Mouse (Mus musculus): Measurements from ENCODE around the gene Negr1.

Negr1 gene

GRCm38 (mm10) chr3:157297216-157297615 is 735.6 kb downstream of the Negr1 start:
- no peak for TF ChIP-seq GATA4 (IDR thresholded peaks at IDR 0.05; ENCODE audit: insufficient replicate concordance, low read length)

GRCm38 (mm10) chr3:157303430-157304116 is 742.0 kb downstream of the Negr1 start:
- TF ChIP-seq GATA4 (IDR thresholded peaks at IDR 0.05; ENCODE audit: insufficient replicate concordance, low read length), result no peak

- no peak for TF ChIP-seq GATA4 (IDR thresholded peaks at IDR 0.05; ENCODE audit: insufficient replicate concordance, low read length)
Observed at GRCm38 (mm10) chr3:157321081-157321573, 759.5 kb downstream of the Negr1 start.

GRCm38 (mm10) chr3:157321834-157322233 is 760.2 kb downstream of the Negr1 start:
- TF ChIP-seq GATA4 (IDR thresholded peaks at IDR 0.05; ENCODE audit: insufficient replicate concordance, low read length), result no peak

- TF ChIP-seq GATA4 (IDR thresholded peaks at IDR 0.05; ENCODE audit: insufficient replicate concordance, low read length), result no peak
Observed at GRCm38 (mm10) chr3:157334169-157334568, 772.6 kb downstream of the Negr1 start.

- no peak for TF ChIP-seq GATA4 (IDR thresholded peaks at IDR 0.05; ENCODE audit: insufficient replicate concordance, low read length)
Observed at GRCm38 (mm10) chr3:157349480-157349879, 787.9 kb downstream of the Negr1 start.

GRCm38 (mm10) chr3:157358905-157359304 is 797.3 kb downstream of the Negr1 start:
- no peak for TF ChIP-seq GATA4 (IDR thresholded peaks at IDR 0.05; ENCODE audit: insufficient replicate concordance, low read length)

- no peak for TF ChIP-seq GATA4 (IDR thresholded peaks at IDR 0.05; ENCODE audit: insufficient replicate concordance, low read length)
Observed at GRCm38 (mm10) chr3:157359840-157360239, 798.2 kb downstream of the Negr1 start.

Measured in liver, adult (tissue).